ENCODE assay signal across 13 mouse cellular contexts in genomic region chr5:139892326-139892994, GRCm38 (mm10). TPM values are rescaled to one million over a fixed set of nuclear protein-coding genes. Genes with fewer than 3 reads are reported as not detected.
DNase-seq lines count a peak whose midpoint lies in the region; ATAC-seq lines count a peak whose summit lies in the region.
"Had no signal": no experiment of that assay in that cellular context is flagged by ENCODE, and none has a peak within 500 bp of the region (broad histone marks: within the 10 kb centered on the region; RNA-seq: fewer than 3 reads in every experiment).

No protein-coding gene starts in this region.

- no peak for DNase-seq in lung, postnatal 14 days
- peak; percentile 51 for DNase-seq in midbrain, embryonic 10.5 days (ENCODE audit: low spot score)
- DNase-seq in retina, postnatal 1 day, result peak; percentile 82
- DNase-seq in ovary, postnatal 36 days (ENCODE audit: low spot score), result no peak
- no peak for DNase-seq in B cell, adult 2 months
- DNase-seq: gastrocnemius, postnatal 14 days; heart, postnatal 36 days; thymus, postnatal 14 days had no signal

- H3K36me3 ChIP-seq in lung, embryonic 16.5 days (ENCODE audit: control insufficient read depth, insufficient read depth, low read length), result no peaks in the 10 kb centered on the region
- H3K36me3 ChIP-seq in hindbrain, embryonic 13.5 days, result no peaks in the 10 kb centered on the region
- no peaks in the 10 kb centered on the region for H3K36me3 ChIP-seq in midbrain, embryonic 10.5 days

- ATAC-seq in lung, embryonic 16.5 days (ENCODE audit: low read depth), result no peak
- ATAC-seq in hindbrain, embryonic 13.5 days (ENCODE audit: low FRiP score), result peak; percentile 62
- ATAC-seq in frontal cortex, adult (ENCODE audit: low TSS enrichment), result no peak

- H3K4me2 ChIP-seq in lung, embryonic 16.5 days (ENCODE audit: low read depth, low read length), result no peak overlapping the region
- H3K4me2 ChIP-seq in hindbrain, embryonic 13.5 days, result no peak overlapping the region

- peaks cover 3% of the 10 kb centered on the region; the same call in 1 of the 2 replicates for H3K27me3 ChIP-seq in lung, embryonic 16.5 days (ENCODE audit: control insufficient read depth, insufficient read depth, low read depth, low read length)
- H3K27me3 ChIP-seq in hindbrain, embryonic 13.5 days, result no peaks in the 10 kb centered on the region
- H3K27me3 ChIP-seq in midbrain, embryonic 10.5 days (ENCODE audit: low read depth, poor library complexity, severe bottlenecking), result no peaks in the 10 kb centered on the region; the same call in 1 of the 2 replicates

- 45% methylated on average over 5 of the region's 5 CpGs for WGBS in lung, embryonic 16.5 days
- WGBS in hindbrain, embryonic 13.5 days, result 12% methylated on average over 5 of the region's 5 CpGs
- WGBS in midbrain, embryonic 10.5 days, result 23% methylated on average over 5 of the region's 5 CpGs

- H3K9me3 ChIP-seq in lung, embryonic 16.5 days (ENCODE audit: control insufficient read depth, low read length), result no peaks in the 10 kb centered on the region
- H3K9me3 ChIP-seq in hindbrain, embryonic 13.5 days, result no peaks in the 10 kb centered on the region
- H3K9me3 ChIP-seq in midbrain, embryonic 10.5 days (replicated peaks), result no peaks in the 10 kb centered on the region

- H3K4me1 ChIP-seq in lung, embryonic 16.5 days (replicated peaks; ENCODE audit: control insufficient read depth, insufficient read depth, low read length), result peaks cover 7% of the 10 kb centered on the region
- H3K4me1 ChIP-seq in hindbrain, embryonic 13.5 days (replicated peaks), result peaks cover 62% of the 10 kb centered on the region
- H3K4me1 ChIP-seq in midbrain, embryonic 10.5 days, result peaks cover 46% of the 10 kb centered on the region

- no peak overlapping the region for H3K4me3 ChIP-seq in lung, embryonic 16.5 days (ENCODE audit: low read length)
- no peak overlapping the region for H3K4me3 ChIP-seq in hindbrain, embryonic 13.5 days
- H3K4me3 ChIP-seq in midbrain, embryonic 10.5 days, result no peak overlapping the region
- H3K4me3 ChIP-seq: myocyte had no signal

- H3K9ac ChIP-seq in lung, embryonic 16.5 days (ENCODE audit: low read length), result no peak overlapping the region
- H3K9ac ChIP-seq in hindbrain, embryonic 13.5 days, result no peak overlapping the region
- H3K9ac ChIP-seq: liver, embryonic 14.5 days had no signal

- H3K27ac ChIP-seq in lung, embryonic 16.5 days (ENCODE audit: low read length), result peak overlapping the region; percentile 6; the same call in 1 of the 2 replicates
- H3K27ac ChIP-seq in hindbrain, embryonic 13.5 days, result peak overlapping the region; percentile 69
- H3K27ac ChIP-seq in midbrain, embryonic 10.5 days (replicated peaks), result peak overlapping the region; percentile 78
- H3K27ac ChIP-seq: liver, embryonic 14.5 days had no signal

RNA-seq across cellular contexts. Expression of gene Elfn1, which starts 15.3 kb away (rescaled TPM):
- 0.39 and 0.80 TPM in 2 replicates for polyA plus RNA-seq in lung, embryonic 16.5 days (2015; fragmentation: Nextera tagmentation; extraction: Ambion mirVana)
- polyA plus RNA-seq in hindbrain, embryonic 13.5 days (2015; fragmentation: Nextera tagmentation; extraction: Ambion mirVana), result 1.3 and 1.4 TPM in 2 replicates
- polyA plus RNA-seq in midbrain, embryonic 10.5 days (2016; fragmentation: Nextera tagmentation; extraction: Ambion mirVana), result 0.14 and 0.48 TPM in 2 replicates

Comparison
In these comparisons a context has a peak if more than half of its experiments do, and no peak if none do; other contexts are left out.
1. H3K27ac ChIP-seq: peak in every context shown above with its lines; median percentile 78 in midbrain, embryonic 10.5 days; 69 in hindbrain, embryonic 13.5 days; 6 in lung, embryonic 16.5 days.
2. DNase-seq: peak in midbrain, embryonic 10.5 days (single experiment) and retina, postnatal 1 day (single experiment); none in lung, postnatal 14 days (single experiment), ovary, postnatal 36 days (single experiment) and B cell, adult 2 months (0 of 2).